ENCODE assay signal across 11 mouse cellular contexts in the genomic region with DNA sequence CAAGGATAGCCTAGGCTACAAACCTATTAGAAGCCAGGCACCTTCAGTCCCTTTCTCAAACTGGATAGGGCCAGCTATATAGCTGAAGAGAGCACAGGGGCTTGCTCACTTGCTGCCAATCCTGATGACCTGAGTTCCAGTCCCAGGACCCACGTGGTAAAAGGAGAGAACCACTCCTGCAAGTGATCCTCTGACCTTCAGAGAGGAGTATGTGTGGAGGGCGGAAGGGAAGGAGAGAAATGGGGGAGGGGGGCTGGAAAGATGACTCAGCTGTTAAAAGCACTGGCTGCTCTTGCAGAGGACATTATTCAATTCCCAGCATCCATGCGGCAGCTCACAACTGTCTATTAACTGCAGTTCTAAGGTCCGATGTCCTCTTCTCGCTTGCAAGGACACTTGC. TPM values are rescaled to one million over a fixed set of nuclear protein-coding genes. Genes with fewer than 3 reads are reported as not detected.
DNase-seq lines count a peak whose midpoint lies in the region; ATAC-seq and TF ChIP-seq lines count a peak whose summit lies in the region.
"Had no signal": no experiment of that assay in that cellular context is flagged by ENCODE, and none has a peak within 500 bp of the region (broad histone marks: within the 10 kb centered on the region; RNA-seq: fewer than 3 reads in every experiment).

No protein-coding gene starts in this region.

- 0 out of 2 replicates have a peak overlapping the region, but pooled peaks have one; percentile 12 for H3K27ac ChIP-seq in gastrocnemius, adult 2 months
- H3K27ac ChIP-seq in kidney, embryonic 15.5 days, result peak overlapping the region; percentile 65; the same call in 1 of the 2 replicates
- peak overlapping the region; percentile 37; the same call in 1 of the 2 replicates for H3K27ac ChIP-seq in embryonic facial prominence, embryonic 10.5 days (replicated peaks)
- H3K27ac ChIP-seq in stomach, embryonic 14.5 days (ENCODE audit: low read length), result peak overlapping the region; percentile 48; the same call in 1 of the 2 replicates
- H3K27ac ChIP-seq in midbrain, embryonic 11.5 days (ENCODE audit: low read depth, low read length), result no peak overlapping the region
- H3K27ac ChIP-seq: kidney, postnatal 0 days had no signal

- H3K36me3 ChIP-seq in kidney, embryonic 15.5 days, result no peaks in the 10 kb centered on the region
- H3K36me3 ChIP-seq in embryonic facial prominence, embryonic 10.5 days (replicated peaks), result no peaks in the 10 kb centered on the region
- no peaks in the 10 kb centered on the region for H3K36me3 ChIP-seq in stomach, embryonic 14.5 days (ENCODE audit: control insufficient read depth, insufficient read depth, low read length)
- H3K36me3 ChIP-seq in midbrain, embryonic 11.5 days (ENCODE audit: control insufficient read depth, insufficient read depth, low read length), result no peaks in the 10 kb centered on the region

- WGBS in kidney, embryonic 15.5 days, result 49% methylated on average over 5 of the region's 5 CpGs
- WGBS in embryonic facial prominence, embryonic 10.5 days, result 65% methylated on average over 5 of the region's 5 CpGs
- WGBS in stomach, embryonic 14.5 days, result 38% methylated on average over 5 of the region's 5 CpGs
- WGBS in midbrain, embryonic 11.5 days, result 73% methylated on average over 5 of the region's 5 CpGs

- peaks cover 41% of the 10 kb centered on the region for H3K4me1 ChIP-seq in kidney, embryonic 15.5 days
- H3K4me1 ChIP-seq in embryonic facial prominence, embryonic 10.5 days, result peaks cover 64% of the 10 kb centered on the region
- peaks cover 10% of the 10 kb centered on the region; the same call in 1 of the 2 replicates for H3K4me1 ChIP-seq in stomach, embryonic 14.5 days (ENCODE audit: control insufficient read depth, insufficient read depth, low read length)
- peaks cover 14% of the 10 kb centered on the region for H3K4me1 ChIP-seq in midbrain, embryonic 11.5 days (ENCODE audit: control insufficient read depth, insufficient read depth, low read length)

- no peak overlapping the region for H3K9ac ChIP-seq in kidney, embryonic 15.5 days
- no peak overlapping the region for H3K9ac ChIP-seq in stomach, embryonic 14.5 days (replicated peaks; ENCODE audit: low read depth, low read length)
- no peak overlapping the region for H3K9ac ChIP-seq in midbrain, embryonic 11.5 days (ENCODE audit: low read length)

- DNase-seq in gastrocnemius, adult 2 months, result no peak
- DNase-seq in gastrocnemius, postnatal 25 days, result no peak
- DNase-seq in kidney, adult 8-10 months, result no peak
- no peak for DNase-seq in embryonic facial prominence, embryonic 10.5 days (ENCODE audit: low spot score)
- no peak for DNase-seq in midbrain, embryonic 11.5 days (ENCODE audit: low spot score, missing footprints)
- DNase-seq in gastrocnemius, adult 18-20 months (ENCODE audit: low spot score), result no peak
- DNase-seq: adrenal gland, postnatal 10 days; liver had no signal

- ATAC-seq in kidney, embryonic 15.5 days (replicated peaks; ENCODE audit: low FRiP score), result no peak
- ATAC-seq in stomach, embryonic 14.5 days (ENCODE audit: insufficient number of reproducible peaks, insufficient read depth, low FRiP score, low read depth), result no peak
- no peak for ATAC-seq in midbrain, embryonic 11.5 days (ENCODE audit: low FRiP score)

- intact Hi-C loops in gastrocnemius, adult 2 months (cut with DNase I), result no loop called here

- no peak overlapping the region for H3K4me3 ChIP-seq in gastrocnemius, adult 2 months
- no peak overlapping the region for H3K4me3 ChIP-seq in kidney, embryonic 15.5 days (replicated peaks)
- H3K4me3 ChIP-seq in embryonic facial prominence, embryonic 10.5 days, result no peak overlapping the region
- H3K4me3 ChIP-seq in stomach, embryonic 14.5 days (ENCODE audit: low read depth, low read length), result no peak overlapping the region
- no peak overlapping the region for H3K4me3 ChIP-seq in midbrain, embryonic 11.5 days (ENCODE audit: low read depth, low read length)

- no peaks in the 10 kb centered on the region for H3K9me3 ChIP-seq in kidney, embryonic 15.5 days (replicated peaks)
- H3K9me3 ChIP-seq in embryonic facial prominence, embryonic 10.5 days, result no peaks in the 10 kb centered on the region
- H3K9me3 ChIP-seq in stomach, embryonic 14.5 days (ENCODE audit: control insufficient read depth, low read depth, low read length), result no peaks in the 10 kb centered on the region
- H3K9me3 ChIP-seq in midbrain, embryonic 11.5 days (ENCODE audit: control insufficient read depth, low read length), result no peaks in the 10 kb centered on the region

- TF ChIP-seq CTCF in gastrocnemius, adult 2 months (IDR thresholded peaks at IDR 0.05), result no peak

- no peaks in the 10 kb centered on the region for H3K27me3 ChIP-seq in kidney, embryonic 15.5 days
- H3K27me3 ChIP-seq in embryonic facial prominence, embryonic 10.5 days (replicated peaks; ENCODE audit: low read depth, poor library complexity, severe bottlenecking), result no peaks in the 10 kb centered on the region
- no peaks in the 10 kb centered on the region for H3K27me3 ChIP-seq in stomach, embryonic 14.5 days (ENCODE audit: control insufficient read depth, insufficient read depth, low read length)
- H3K27me3 ChIP-seq in midbrain, embryonic 11.5 days (ENCODE audit: control insufficient read depth, insufficient read depth, low read length), result peaks cover 4% of the 10 kb centered on the region; the same call in 1 of the 2 replicates

- no peak overlapping the region for H3K4me2 ChIP-seq in kidney, embryonic 15.5 days
- H3K4me2 ChIP-seq in stomach, embryonic 14.5 days (replicated peaks; ENCODE audit: low read depth, low read length), result no peak overlapping the region
- H3K4me2 ChIP-seq in midbrain, embryonic 11.5 days, result no peak overlapping the region

RNA-seq across cellular contexts. Expression of a gene that starts 2.6 kb away (rescaled TPM):
- total RNA-seq in gastrocnemius, adult 2 months (2021), result 1 to 10 TPM; 2.0 to 2.3 TPM
- total RNA-seq in gastrocnemius, postnatal 25 days (2021), result 1 to 10 TPM; 2.3 to 3.6 TPM
- 29.8 and 32.7 TPM in 2 replicates for polyA plus RNA-seq in kidney, embryonic 15.5 days (2015; fragmentation: Nextera tagmentation; extraction: Ambion mirVana)
- 38.2 and 42.8 TPM in 2 replicates for polyA plus RNA-seq in embryonic facial prominence, embryonic 10.5 days (2016; fragmentation: Nextera tagmentation; extraction: Ambion mirVana)
- 48.6 and 52.3 TPM in 2 replicates for polyA plus RNA-seq in stomach, embryonic 14.5 days (2014; fragmentation: Nextera tagmentation; extraction: Ambion mirVana)
- 18.1 and 20.1 TPM in 2 replicates for polyA plus RNA-seq in midbrain, embryonic 11.5 days (2014; fragmentation: Nextera tagmentation; extraction: Ambion mirVana)
- 1 to 10 TPM in 1 of 2 experiments, under 1 TPM in 1; 0.68 to 1.9 TPM for total RNA-seq in gastrocnemius, adult 18-20 months (2021)

RNA-seq across cellular contexts. Expression of a gene that starts 19.5 kb away (rescaled TPM):
- 1 to 10 TPM; 5.2 to 7.9 TPM for total RNA-seq in gastrocnemius, adult 2 months (2021)
- 10 to 100 TPM in 1 of 2 experiments, 1 to 10 TPM in 1; 6.5 to 10.5 TPM for total RNA-seq in gastrocnemius, postnatal 25 days (2021)
- 96.9 and 108 TPM in 2 replicates for polyA plus RNA-seq in kidney, embryonic 15.5 days (2015; fragmentation: Nextera tagmentation; extraction: Ambion mirVana)
- polyA plus RNA-seq in embryonic facial prominence, embryonic 10.5 days (2016; fragmentation: Nextera tagmentation; extraction: Ambion mirVana), result 168 and 176 TPM in 2 replicates
- polyA plus RNA-seq in stomach, embryonic 14.5 days (2014; fragmentation: Nextera tagmentation; extraction: Ambion mirVana), result 64.7 and 69.6 TPM in 2 replicates
- polyA plus RNA-seq in midbrain, embryonic 11.5 days (2014; fragmentation: Nextera tagmentation; extraction: Ambion mirVana), result 67.4 and 73.3 TPM in 2 replicates
- total RNA-seq in gastrocnemius, adult 18-20 months (2021), result 1 to 10 TPM; 6.0 to 6.7 TPM

RNA-seq across cellular contexts. Expression of a gene that starts 23.4 kb away (rescaled TPM):
- 10 to 100 TPM; 51.8 to 70.0 TPM for total RNA-seq in gastrocnemius, adult 2 months (2021)
- 10 to 100 TPM; 61.9 to 62.8 TPM for total RNA-seq in gastrocnemius, postnatal 25 days (2021)
- 140 and 143 TPM in 2 replicates for polyA plus RNA-seq in kidney, embryonic 15.5 days (2015; fragmentation: Nextera tagmentation; extraction: Ambion mirVana)
- 154 and 161 TPM in 2 replicates for polyA plus RNA-seq in embryonic facial prominence, embryonic 10.5 days (2016; fragmentation: Nextera tagmentation; extraction: Ambion mirVana)
- 136 and 150 TPM in 2 replicates for polyA plus RNA-seq in stomach, embryonic 14.5 days (2014; fragmentation: Nextera tagmentation; extraction: Ambion mirVana)
- polyA plus RNA-seq in midbrain, embryonic 11.5 days (2014; fragmentation: Nextera tagmentation; extraction: Ambion mirVana), result 120 and 121 TPM in 2 replicates
- 10 to 100 TPM; 57.9 to 58.8 TPM for total RNA-seq in gastrocnemius, adult 18-20 months (2021)

RNA-seq across cellular contexts. Expression of a gene that starts 36.6 kb away (rescaled TPM):
- 1 to 10 TPM; 1.7 to 1.9 TPM for total RNA-seq in gastrocnemius, adult 2 months (2021)
- total RNA-seq in gastrocnemius, postnatal 25 days (2021), result 1 to 10 TPM; 1.6 to 3.0 TPM
- polyA plus RNA-seq in kidney, embryonic 15.5 days (2015; fragmentation: Nextera tagmentation; extraction: Ambion mirVana), result 10.8 and 13.7 TPM in 2 replicates
- 5.9 and 6.0 TPM in 2 replicates for polyA plus RNA-seq in embryonic facial prominence, embryonic 10.5 days (2016; fragmentation: Nextera tagmentation; extraction: Ambion mirVana)
- polyA plus RNA-seq in stomach, embryonic 14.5 days (2014; fragmentation: Nextera tagmentation; extraction: Ambion mirVana), result 10.6 and 12.5 TPM in 2 replicates
- polyA plus RNA-seq in midbrain, embryonic 11.5 days (2014; fragmentation: Nextera tagmentation; extraction: Ambion mirVana), result 3.9 and 4.0 TPM in 2 replicates
- 1 to 10 TPM; 1.6 to 3.0 TPM for total RNA-seq in gastrocnemius, adult 18-20 months (2021)

RNA-seq across cellular contexts. Expression of a gene that starts 50.0 kb away (rescaled TPM):
- total RNA-seq in gastrocnemius, adult 2 months (2021), result 1 to 10 TPM; 1.2 to 2.2 TPM
- 1 to 10 TPM; 1.0 to 1.6 TPM for total RNA-seq in gastrocnemius, postnatal 25 days (2021)
- polyA plus RNA-seq in kidney, embryonic 15.5 days (2015; fragmentation: Nextera tagmentation; extraction: Ambion mirVana), result 2.0 and 2.7 TPM in 2 replicates
- 3.8 and 5.1 TPM in 2 replicates for polyA plus RNA-seq in embryonic facial prominence, embryonic 10.5 days (2016; fragmentation: Nextera tagmentation; extraction: Ambion mirVana)
- 0.84 and 1.0 TPM in 2 replicates for polyA plus RNA-seq in stomach, embryonic 14.5 days (2014; fragmentation: Nextera tagmentation; extraction: Ambion mirVana)
- 5.4 and 9.2 TPM in 2 replicates for polyA plus RNA-seq in midbrain, embryonic 11.5 days (2014; fragmentation: Nextera tagmentation; extraction: Ambion mirVana)
- total RNA-seq in gastrocnemius, adult 18-20 months (2021), result 1 to 10 TPM; 1.4 to 2.8 TPM
